Mouse (Mus musculus) right cerebral cortex, postnatal 14 days (tissue): ENCODE results near the gene Kif16b.

Source experiments
- DNase-seq: peaks from one replicate; pipeline ENCODE4 v3.0.0; 2022

Kif16b gene

GRCm38 (mm10) chr2:142641766-142642165, 259.6 kb downstream of the Kif16b start:
- no peak for DNase-seq

DNA sequence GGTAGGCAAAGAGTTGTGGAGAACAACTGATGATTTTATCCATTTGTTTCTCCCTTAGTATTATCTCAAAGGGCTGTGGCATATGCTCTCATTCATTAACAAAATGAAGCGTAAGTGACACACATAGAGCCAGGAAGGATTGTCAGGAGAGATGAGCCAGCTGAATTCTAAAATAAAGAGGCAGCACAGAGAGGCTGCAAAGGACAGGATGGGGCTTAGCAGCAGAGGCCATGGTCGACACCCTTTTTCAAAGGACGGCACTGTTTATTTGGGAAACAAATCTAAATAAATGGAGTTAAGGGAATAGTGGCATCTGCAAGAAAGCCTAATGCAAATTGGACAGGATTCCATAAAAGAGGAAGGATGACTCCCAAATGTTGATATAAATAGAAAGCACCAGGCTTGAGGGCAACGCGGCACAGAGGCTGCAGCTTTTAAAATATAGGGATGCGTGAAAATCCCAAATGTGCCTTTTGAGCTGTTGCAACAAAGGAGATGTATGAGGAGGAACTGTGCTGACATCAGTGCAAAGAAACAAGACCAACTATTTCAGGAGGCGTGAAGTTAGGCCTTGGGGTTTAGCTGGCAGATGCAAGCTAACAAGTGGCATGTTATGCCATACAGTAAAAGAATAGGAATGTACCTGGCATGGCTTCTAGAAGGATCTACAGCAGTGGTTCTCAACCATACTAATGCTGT, 265.6 kb downstream of the Kif16b start:
- DNase-seq = no peak

GRCm38 (mm10) chr2:142633996-142634559, 267.3 kb downstream of the Kif16b start:
- no peak for DNase-seq

DNA sequence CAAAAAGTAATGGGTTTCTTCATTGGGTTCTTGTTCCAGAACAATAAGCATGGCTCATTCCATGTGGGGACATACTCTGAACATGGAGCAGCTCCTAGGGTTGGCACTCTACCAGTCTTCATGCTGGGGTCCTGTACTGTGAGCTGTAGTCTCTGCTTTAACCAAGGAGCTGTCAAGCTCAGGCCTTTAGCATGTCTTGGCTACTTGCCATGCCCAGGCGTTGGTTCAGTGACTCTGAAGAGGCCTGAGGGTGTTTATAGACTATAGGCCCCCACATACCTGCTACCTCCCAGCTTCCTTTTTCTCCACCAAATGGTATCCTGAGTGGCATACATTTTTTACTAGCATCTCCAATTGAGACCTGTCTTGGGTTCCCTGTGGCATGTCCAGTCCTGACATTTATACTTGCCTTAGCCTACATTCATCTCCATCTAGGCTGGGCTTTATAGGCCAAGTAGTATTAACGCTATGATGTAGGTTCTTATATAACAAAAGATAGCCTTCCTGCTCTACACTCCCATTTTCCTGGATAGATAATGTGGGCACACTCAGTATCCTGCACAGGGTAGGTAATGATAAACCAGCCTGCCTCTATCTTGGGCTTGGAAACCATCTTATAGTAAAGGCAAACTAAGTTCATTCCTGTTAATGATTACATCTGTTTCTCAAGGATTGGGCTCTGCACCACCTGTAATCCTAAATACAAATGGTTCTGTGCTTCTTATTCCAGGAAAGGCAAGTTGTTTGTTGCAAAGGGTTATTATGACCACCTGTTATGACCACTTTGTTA, 271.6 kb downstream of the Kif16b start:
- DNase-seq = no peak

DNA sequence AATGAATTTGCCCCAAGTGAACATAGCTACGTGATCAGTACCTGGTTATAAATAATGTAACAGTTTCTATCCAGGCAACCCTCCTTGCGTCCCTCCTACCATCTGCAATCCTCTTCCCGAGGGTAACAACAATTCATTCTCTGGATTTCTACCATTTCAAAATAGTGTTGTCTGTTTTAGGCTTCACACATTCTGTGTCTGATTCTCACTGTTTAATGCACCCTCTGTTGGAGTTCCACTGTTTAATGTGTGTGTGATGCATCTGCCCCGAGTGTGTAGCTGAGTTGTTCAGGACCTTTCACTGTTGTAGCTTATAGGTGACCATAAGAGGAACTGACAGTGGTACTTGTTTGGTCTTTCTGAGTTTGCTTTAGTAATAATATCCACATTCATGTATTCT, 275.6 kb downstream of the Kif16b start:
- DNase-seq = no peak

DNA sequence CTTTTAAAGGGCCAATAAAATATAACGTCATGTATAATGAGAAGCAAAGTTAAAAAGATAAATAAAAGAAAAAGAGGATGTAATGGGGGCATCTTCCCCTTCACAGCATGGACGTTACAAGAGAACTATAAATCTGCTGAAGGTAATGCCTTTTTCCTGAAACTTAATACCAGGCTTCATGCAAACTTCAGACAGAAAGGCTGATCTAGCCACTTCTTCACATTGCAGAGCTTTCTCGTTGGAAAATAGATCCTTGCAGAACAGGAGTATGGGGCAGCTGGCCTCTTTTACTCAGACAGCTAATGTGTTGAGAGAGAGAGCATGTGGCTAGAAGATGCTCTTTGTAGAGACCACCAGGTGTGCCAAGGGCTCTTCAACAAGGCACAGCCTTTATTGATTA, 276.2 kb downstream of the Kif16b start:
- DNase-seq = no peak

GRCm38 (mm10) chr2:142624254-142624653, 277.1 kb downstream of the Kif16b start:
- no peak for DNase-seq

DNA sequence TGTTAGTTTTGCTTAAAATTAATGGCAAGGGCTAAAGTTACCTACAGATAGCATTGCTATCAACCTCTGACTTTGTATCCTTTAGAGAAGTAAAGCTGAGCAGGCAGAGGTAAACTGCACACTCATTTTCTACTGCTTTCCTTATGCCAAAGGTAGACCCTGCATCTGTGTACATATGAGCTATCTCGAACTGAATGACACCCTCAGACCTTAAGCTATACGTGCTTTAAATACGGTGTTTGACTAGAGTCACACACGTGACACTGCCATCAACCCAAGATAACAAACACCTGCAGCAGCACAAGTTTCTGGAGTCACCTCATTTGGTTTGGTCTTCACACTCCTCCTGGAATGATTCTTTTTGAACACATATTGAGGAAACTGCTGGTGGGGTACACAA, 280.2 kb downstream of the Kif16b start:
- DNase-seq = no peak

GRCm38 (mm10) chr2:142619926-142620325, 281.4 kb downstream of the Kif16b start:
- DNase-seq = no peak

GRCm38 (mm10) chr2:142614535-142614934, 286.8 kb downstream of the Kif16b start:
- DNase-seq = no peak

GRCm38 (mm10) chr2:142612359-142612953, 288.9 kb downstream of the Kif16b start:
- DNase-seq = no peak

DNA sequence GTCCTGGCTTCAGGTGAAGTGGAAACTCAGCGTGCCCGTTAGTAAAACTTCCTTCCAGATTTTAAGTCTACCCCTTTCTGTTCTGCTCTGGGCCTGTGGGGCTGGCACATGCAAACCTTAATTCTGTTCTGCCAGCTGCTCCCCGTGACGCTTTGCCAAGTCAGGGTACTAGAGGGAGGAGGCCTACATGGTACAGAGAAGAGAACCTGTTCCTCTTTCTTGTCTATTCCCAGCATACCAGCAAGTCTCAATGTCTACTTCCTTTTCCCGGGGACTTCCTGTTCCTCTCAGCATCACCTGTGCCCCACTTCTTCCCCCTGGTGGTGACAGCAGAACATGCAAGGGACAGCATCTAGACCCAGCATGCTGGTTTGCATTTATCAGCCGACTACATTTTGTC, 290.2 kb downstream of the Kif16b start:
- peak; percentile 62 for DNase-seq

GRCm38 (mm10) chr2:142610206-142610605, 291.1 kb downstream of the Kif16b start:
- no peak for DNase-seq

DNA sequence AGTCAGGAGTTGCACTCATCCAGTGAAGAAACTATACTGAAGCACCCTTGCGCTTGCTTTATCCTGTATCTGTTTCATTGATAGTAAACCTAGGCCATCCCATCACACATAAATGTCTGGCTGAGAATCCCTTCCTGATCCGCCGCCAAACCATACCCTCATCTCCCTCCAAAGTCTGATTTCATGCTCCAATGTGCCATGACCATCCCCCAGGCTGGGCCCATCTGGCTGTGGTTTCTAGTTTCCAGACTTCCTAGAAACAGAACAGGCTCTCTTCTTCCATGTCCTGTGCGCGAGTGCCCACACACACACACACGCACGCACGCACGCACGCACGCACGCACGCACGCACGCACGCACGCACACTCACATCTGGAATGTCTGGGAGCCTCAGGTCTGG, 292.6 kb downstream of the Kif16b start:
- peak; percentile 43 for DNase-seq

DNA sequence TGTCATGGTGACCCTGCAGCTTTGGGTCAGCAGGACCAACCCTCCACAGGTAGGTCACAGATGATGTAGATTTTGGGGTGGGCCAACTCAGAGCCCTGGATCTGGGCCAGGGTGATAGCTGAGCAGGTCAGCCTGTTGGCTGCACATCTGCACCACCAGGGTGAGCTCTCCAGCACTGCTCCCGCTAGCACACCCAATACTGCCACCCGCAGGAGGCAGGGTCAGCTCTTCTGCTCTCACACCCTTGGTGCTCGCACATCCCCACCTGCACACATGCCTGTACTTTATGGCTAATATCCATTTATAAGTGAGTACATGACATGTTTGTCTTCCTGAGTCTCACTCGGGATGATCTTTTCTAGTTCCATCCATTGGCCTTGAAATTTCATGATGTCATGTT, 296.6 kb downstream of the Kif16b start:
- DNase-seq = no peak

DNA sequence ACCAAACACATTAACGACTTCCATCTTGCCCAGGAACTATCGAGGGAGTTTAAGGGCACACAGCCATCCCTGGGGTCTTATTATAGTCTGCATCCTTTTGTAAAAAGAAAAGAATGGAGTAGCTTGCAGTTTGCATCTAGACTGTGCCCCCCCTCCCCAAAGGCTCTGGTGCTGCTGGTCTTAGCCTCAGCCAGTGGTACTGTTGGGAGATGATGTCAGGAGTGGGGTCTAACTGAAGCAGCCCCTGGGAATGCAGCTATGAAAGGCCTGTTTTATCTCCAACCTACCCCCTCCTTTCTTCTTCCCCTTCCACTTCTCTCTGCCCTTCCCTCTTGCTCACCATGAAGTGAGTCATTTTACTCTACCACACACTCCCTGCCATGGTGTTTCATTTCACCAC, 298.1 kb downstream of the Kif16b start:
- DNase-seq = no peak

- DNase-seq = no peak
Observed at GRCm38 (mm10) chr2:142599235-142599634, 302.1 kb downstream of the Kif16b start.

- no peak for DNase-seq
Observed at GRCm38 (mm10) chr2:142596176-142597170, 304.9 kb downstream of the Kif16b start.

GRCm38 (mm10) chr2:142590938-142591337, 310.4 kb downstream of the Kif16b start:
- no peak for DNase-seq

GRCm38 (mm10) chr2:142590284-142590724, 311.0 kb downstream of the Kif16b start:
- no peak for DNase-seq

GRCm38 (mm10) chr2:142589403-142590283, 311.7 kb downstream of the Kif16b start:
- DNase-seq = no peak
